Mouse (Mus musculus): Measurements from ENCODE around the gene Lmna. TPM values are rescaled to one million over a fixed set of nuclear protein-coding genes. Genes with fewer than 3 reads are reported as not detected.

Lmna gene
- total and polyA plus RNA-seq, 3 experiments: 128 to 388 (median 302) TPM

DNA sequence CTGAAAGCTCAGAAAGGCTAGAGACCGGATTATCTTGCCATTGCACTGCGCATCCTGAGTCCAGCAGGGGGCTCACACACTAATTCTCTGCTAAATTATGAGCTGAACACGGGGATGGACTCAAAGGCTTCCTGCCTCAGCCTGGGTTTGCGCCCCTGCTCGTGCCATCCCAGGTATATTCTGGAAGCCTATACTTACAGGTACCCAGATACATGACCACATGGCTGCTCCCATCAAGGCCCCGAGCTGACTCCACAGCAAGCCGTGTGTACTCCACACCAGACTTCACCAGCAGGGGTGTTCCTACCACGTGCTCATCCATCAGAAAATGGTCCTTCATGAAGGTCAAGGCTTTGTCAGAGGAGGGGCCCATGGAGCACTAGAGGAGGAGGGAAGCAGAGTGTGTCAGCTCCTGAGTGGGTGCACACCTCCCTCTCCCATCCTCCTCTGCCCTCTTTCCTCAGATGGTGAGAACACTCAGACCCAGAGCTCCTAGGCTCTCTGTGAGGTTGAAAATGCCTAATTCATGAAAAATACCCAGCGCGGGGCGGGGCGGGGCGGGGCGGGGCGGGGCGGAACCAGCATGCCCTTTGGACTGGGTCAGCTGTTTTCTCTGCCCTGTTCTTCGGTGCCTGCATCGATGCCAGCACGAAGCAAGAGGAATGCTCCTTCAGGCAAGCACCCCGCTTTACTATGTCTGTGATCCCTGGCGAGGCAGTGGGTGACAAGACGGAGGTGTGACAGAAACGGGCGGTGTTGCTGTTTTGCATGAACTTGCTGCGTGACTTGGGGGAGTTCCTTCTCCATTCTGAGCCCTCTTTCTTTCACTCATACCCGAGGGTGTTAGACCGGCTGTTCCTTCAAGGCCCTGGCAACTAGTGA is 69.0 kb downstream of the Lmna start:
- no peaks in the 10 kb centered on the region for H3K79me2 ChIP-seq (ENCODE audit: control insufficient read depth, insufficient read depth, low read length, poor library complexity)
- no peaks in the 10 kb centered on the region for H3K36me3 ChIP-seq (ENCODE audit: control insufficient read depth in 1 of 2, insufficient read depth in 2 of 2, low read length in 2 of 2)
- peak; percentile 49 for DNase-seq (ENCODE audit: low read depth, low spot score)
- no peak overlapping the region for H3K27ac ChIP-seq (ENCODE audit: control insufficient read depth, low read depth, low read length)
- no peak for TF ChIP-seq BHLHE40 (IDR thresholded peaks at IDR 0.05; ENCODE audit: borderline replicate concordance, low read depth, low read length)
- peak; percentile 88 for TF ChIP-seq SMC3 (IDR thresholded peaks at IDR 0.05; ENCODE audit: low read depth, low read length)
- TF ChIP-seq E2F4 (IDR thresholded peaks at IDR 0.05; ENCODE audit: borderline replicate concordance, low read depth, low read length): no peak
- peak; percentile 49 for TF ChIP-seq RAD21 (IDR thresholded peaks at IDR 0.05; ENCODE audit: low read depth, low read length)
- TF ChIP-seq ZC3H11A (IDR thresholded peaks at IDR 0.05; ENCODE audit: low read depth, low read length): peak; percentile 48
- no peak for TF ChIP-seq JUND (IDR thresholded peaks at IDR 0.05; ENCODE audit: low read depth, low read length)
- peak; percentile 44 to 72 (median 62) for TF ChIP-seq CTCF (IDR thresholded peaks at IDR 0.05 in 2 of 3, conservative IDR thresholded peaks at IDR 0.05 in 1 of 3; ENCODE audit: control insufficient read depth in 1 of 3, insufficient read depth in 1 of 3, low read depth in 2 of 3, low read length in 3 of 3, poor library complexity in 1 of 3, severe bottlenecking in 1 of 3)
- TF ChIP-seq TAL1 (IDR thresholded peaks at IDR 0.05; ENCODE audit: low read length): no peak
- no peak for TF ChIP-seq CHD1 (IDR thresholded peaks at IDR 0.05; ENCODE audit: low read depth, low read length)
- no peak for TF ChIP-seq NELFE (IDR thresholded peaks at IDR 0.05; ENCODE audit: low read depth, low read length)
- H3K9ac ChIP-seq (ENCODE audit: control insufficient read depth, low read depth, low read length, poor library complexity, severe bottlenecking): no peak overlapping the region
- no peaks in the 10 kb centered on the region for H3K27me3 ChIP-seq (ENCODE audit: control insufficient read depth in 1 of 2, insufficient read depth in 2 of 2, low read length in 2 of 2)
- no peaks in the 10 kb centered on the region for H3K9me3 ChIP-seq (replicated peaks; ENCODE audit: insufficient read depth, low read length)
- H3K4me3 ChIP-seq (ENCODE audit: control insufficient read depth in 1 of 2, insufficient read depth in 1 of 2, low read depth in 2 of 2, low read length in 2 of 2): no peak overlapping the region
- H3K4me1 ChIP-seq (ENCODE audit: control insufficient read depth in 1 of 2, insufficient read depth in 2 of 2, low read length in 2 of 2): no peaks in the 10 kb centered on the region

DNA sequence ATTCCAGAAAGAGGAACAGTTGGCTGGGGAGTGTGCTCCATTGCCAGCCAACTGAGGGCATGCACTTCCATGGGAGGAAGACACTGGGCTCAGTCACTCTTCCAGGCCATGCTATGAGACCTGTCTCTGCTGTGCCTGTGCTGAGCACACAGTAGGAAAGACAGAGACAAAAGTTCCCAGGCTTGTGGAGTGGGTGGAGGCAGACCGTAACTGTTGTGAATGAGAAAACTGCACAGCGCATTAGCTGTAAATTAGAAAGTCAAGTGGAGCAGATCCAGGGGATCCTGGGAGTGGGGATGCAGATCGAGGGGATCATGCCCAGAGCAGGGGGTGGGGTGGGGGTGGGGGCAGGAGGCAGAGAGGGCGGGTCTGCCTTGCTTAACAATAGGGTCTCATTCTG is 70.2 kb downstream of the Lmna start:
- Histone ChIP-seq H3K4me3 (ENCODE audit: control insufficient read depth in 1 of 2, insufficient read depth in 1 of 2, low read depth in 2 of 2, low read length in 2 of 2) (no peak overlapping the region), H3K9ac (ENCODE audit: control insufficient read depth, low read depth, low read length, poor library complexity, severe bottlenecking) (no peak overlapping the region), H3K27me3 (ENCODE audit: control insufficient read depth in 1 of 2, insufficient read depth in 2 of 2, low read length in 2 of 2) (no peaks in the 10 kb centered on the region), H3K4me1 (ENCODE audit: control insufficient read depth in 1 of 2, insufficient read depth in 2 of 2, low read length in 2 of 2) (no peaks in the 10 kb centered on the region), H3K36me3 (ENCODE audit: control insufficient read depth in 1 of 2, insufficient read depth in 2 of 2, low read length in 2 of 2) (no peaks in the 10 kb centered on the region), H3K9me3 (replicated peaks; ENCODE audit: insufficient read depth, low read length) (no peaks in the 10 kb centered on the region), H3K79me2 (ENCODE audit: control insufficient read depth, insufficient read depth, low read length, poor library complexity) (no peaks in the 10 kb centered on the region), H3K27ac (ENCODE audit: control insufficient read depth, low read depth, low read length) (no peak overlapping the region)
- no peak for TF ChIP-seq ETS1 (IDR thresholded peaks at IDR 0.05; ENCODE audit: low read depth, low read length)
- no peak for TF ChIP-seq MXI1 (IDR thresholded peaks at IDR 0.05; ENCODE audit: low read depth, low read length)
- no peak for TF ChIP-seq POLR2AphosphoS2 (IDR thresholded peaks at IDR 0.05; ENCODE audit: low read length)
- TF ChIP-seq E2F4 (IDR thresholded peaks at IDR 0.05; ENCODE audit: borderline replicate concordance, low read depth, low read length): no peak
- no peak for TF ChIP-seq ZKSCAN1 (IDR thresholded peaks at IDR 0.05; ENCODE audit: low read depth, low read length)
- TF ChIP-seq UBTF (IDR thresholded peaks at IDR 0.05; ENCODE audit: borderline replicate concordance, insufficient read depth, low read depth, low read length): no peak
- TF ChIP-seq ELF1 (IDR thresholded peaks at IDR 0.05; ENCODE audit: low read depth, low read length): no peak
- TF ChIP-seq CTCF (IDR thresholded peaks at IDR 0.05 in 2 of 3, conservative IDR thresholded peaks at IDR 0.05 in 1 of 3; ENCODE audit: control insufficient read depth in 1 of 3, insufficient read depth in 1 of 3, low read depth in 2 of 3, low read length in 3 of 3, poor library complexity in 1 of 3, severe bottlenecking in 1 of 3): no peak
- no peak for TF ChIP-seq MYC (IDR thresholded peaks at IDR 0.05; ENCODE audit: low read depth, low read length)
- no peak for TF ChIP-seq SIN3A (IDR thresholded peaks at IDR 0.05; ENCODE audit: low read length)
- TF ChIP-seq MEF2A (IDR thresholded peaks at IDR 0.05; ENCODE audit: extremely low read depth, insufficient replicate concordance, low read depth, low read length, poor library complexity, severe bottlenecking): no peak
- no peak for TF ChIP-seq ZNF384 (IDR thresholded peaks at IDR 0.05; ENCODE audit: low read depth, low read length)
- TF ChIP-seq EP300 (IDR thresholded peaks at IDR 0.05; ENCODE audit: low read depth in 1 of 2, low read length in 2 of 2): no peak
- no peak for TF ChIP-seq BHLHE40 (IDR thresholded peaks at IDR 0.05; ENCODE audit: borderline replicate concordance, low read depth, low read length)
- no peak for DNase-seq (ENCODE audit: low read depth, low spot score)

Data from MEL (cell line).